Mouse (Mus musculus) gastrocnemius, postnatal 4 days (tissue): Measurements from ENCODE around the gene Tnfsf12. TPM values are rescaled to one million over a fixed set of nuclear protein-coding genes. Genes with fewer than 3 reads are reported as not detected.
"Not testable (repeated sequence)": the region's sequence is repeated elsewhere in the genome, so short reads cannot be mapped to it uniquely, and the experiment has no call there.

Experiments used
- DNase-seq, 2 experiments: peaks; one replicate each; pipeline ENCODE4 v3.0.0; 2021 to 2022; ENCODE audit warnings: low spot score in 2 of 2, mixed read lengths in 2 of 2
- total RNA-seq, 2 experiments: library from RNA; stranded (reverse); gene quantifications; 2 replicates each; pipeline ENCODE4 v1.2.3; 2021

The Tnfsf12 gene
- total RNA-seq, 2 experiments from 2014 or later, result 22.3 to 22.9 TPM

- peak in 1 of 2 experiments; percentile 62 for DNase-seq
Measured at GRCm38 (mm10) chr11:69706775-69707479, 11.3 kb upstream of the Tnfsf12 start.

- no peak for DNase-seq
Measured at GRCm38 (mm10) chr11:69704613-69705010, 9.0 kb upstream of the Tnfsf12 start.

GRCm38 (mm10) chr11:69703814-69704612, 8.4 kb upstream of the Tnfsf12 start:
- no peak for DNase-seq

- not testable (repeated sequence) for DNase-seq
Measured at GRCm38 (mm10) chr11:69703381-69703780, 7.7 kb upstream of the Tnfsf12 start.

GRCm38 (mm10) chr11:69702886-69703285, 7.2 kb upstream of the Tnfsf12 start:
- not testable (repeated sequence) for DNase-seq

- no peak for DNase-seq
Measured at GRCm38 (mm10) chr11:69699595-69699994, 3.9 kb upstream of the Tnfsf12 start.

GRCm38 (mm10) chr11:69698574-69698973, 2.9 kb upstream of the Tnfsf12 start:
- no peak for DNase-seq

- no peak for DNase-seq
Measured at GRCm38 (mm10) chr11:69697396-69697795, 1.7 kb upstream of the Tnfsf12 start.

GRCm38 (mm10) chr11:69695046-69695360, 646 bp downstream of the Tnfsf12 start:
- DNase-seq, result no peak

- DNase-seq, result no peak
Measured at GRCm38 (mm10) chr11:69693421-69693965, 2.2 kb downstream of the Tnfsf12 start.

GRCm38 (mm10) chr11:69692863-69693262, 2.8 kb downstream of the Tnfsf12 start:
- no peak for DNase-seq

- no peak for DNase-seq
Measured at GRCm38 (mm10) chr11:69692196-69692811, 3.3 kb downstream of the Tnfsf12 start.

GRCm38 (mm10) chr11:69689891-69690290, 5.8 kb downstream of the Tnfsf12 start:
- DNase-seq, result no peak

- DNase-seq, result no peak
Measured at GRCm38 (mm10) chr11:69687061-69687460, 8.6 kb downstream of the Tnfsf12 start.

- DNase-seq, result peak; percentile 82 to 86
Measured at GRCm38 (mm10) chr11:69686377-69686776, 9.3 kb downstream of the Tnfsf12 start.

- peak in 1 of 2 experiments; percentile 74 for DNase-seq
Measured at GRCm38 (mm10) chr11:69685526-69686148, 10.0 kb downstream of the Tnfsf12 start, which contains the start of gene Tnfsf13. Gene Tnfsf13, minus strand, starts transcription at chr11:69685784.

- no peak for DNase-seq
Measured at GRCm38 (mm10) chr11:69684936-69685335, 10.7 kb downstream of the Tnfsf12 start.

GRCm38 (mm10) chr11:69684128-69684745, 11.4 kb downstream of the Tnfsf12 start:
- DNase-seq, result no peak

- no peak for DNase-seq
Measured at GRCm38 (mm10) chr11:69683576-69683975, 12.1 kb downstream of the Tnfsf12 start.

- DNase-seq, result peak; percentile 78 to 87
Measured at GRCm38 (mm10) chr11:69682840-69683533, 12.7 kb downstream of the Tnfsf12 start.
